Mouse (Mus musculus): Measurements from ENCODE around the gene Exoc1.

The Exoc1 gene

DNA sequence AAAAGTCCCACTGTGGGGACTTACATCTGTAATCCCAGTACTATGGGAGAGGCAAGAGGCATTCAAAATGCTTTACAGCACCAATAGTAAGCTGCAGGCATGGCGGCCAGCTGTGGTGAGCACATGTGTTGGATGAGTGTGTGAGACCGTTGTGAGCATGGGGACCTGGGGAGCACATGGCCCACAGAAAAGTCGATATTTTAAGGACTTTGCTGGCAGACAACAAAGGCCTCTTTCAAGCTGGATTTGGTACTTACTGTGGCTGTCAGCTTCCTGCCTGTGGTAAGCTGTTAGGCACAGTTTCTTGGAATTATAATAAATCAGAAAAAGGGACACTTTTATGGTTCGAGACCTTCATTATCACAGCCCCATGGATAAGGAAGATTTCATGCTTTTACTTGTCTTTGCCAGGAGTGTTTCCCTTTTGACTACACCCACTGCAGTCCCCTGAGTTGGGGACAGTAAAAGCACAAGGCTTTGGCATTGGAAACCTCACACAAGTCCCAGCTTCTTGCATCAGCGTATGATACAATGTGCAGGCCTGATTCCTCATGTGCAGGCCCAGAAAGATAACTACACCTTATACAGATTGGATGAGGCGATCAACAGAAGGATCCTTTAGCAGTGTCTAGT lies 83.9 kb downstream of the Exoc1 start:
- no peak for DNase-seq

DNA sequence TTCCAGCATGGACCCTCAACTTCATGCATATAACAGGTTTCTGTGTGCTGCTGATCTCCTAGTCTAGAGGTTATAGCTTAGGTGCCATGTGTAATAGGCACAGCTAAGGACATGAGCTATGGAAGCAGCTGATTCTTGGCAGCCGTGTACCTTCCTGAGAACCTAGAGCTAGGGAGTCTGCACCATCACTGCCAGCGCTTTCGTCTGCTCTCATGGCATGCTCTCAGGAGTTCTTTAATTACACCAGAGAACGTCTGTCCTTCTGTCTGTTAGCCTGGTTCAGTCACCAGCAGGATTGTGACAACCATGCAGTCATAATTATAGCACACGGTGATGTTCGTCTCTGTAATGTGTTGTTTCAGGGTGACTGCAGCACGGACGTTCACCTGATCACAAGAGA lies 86.2 kb downstream of the Exoc1 start:
- no peak for DNase-seq

DNA sequence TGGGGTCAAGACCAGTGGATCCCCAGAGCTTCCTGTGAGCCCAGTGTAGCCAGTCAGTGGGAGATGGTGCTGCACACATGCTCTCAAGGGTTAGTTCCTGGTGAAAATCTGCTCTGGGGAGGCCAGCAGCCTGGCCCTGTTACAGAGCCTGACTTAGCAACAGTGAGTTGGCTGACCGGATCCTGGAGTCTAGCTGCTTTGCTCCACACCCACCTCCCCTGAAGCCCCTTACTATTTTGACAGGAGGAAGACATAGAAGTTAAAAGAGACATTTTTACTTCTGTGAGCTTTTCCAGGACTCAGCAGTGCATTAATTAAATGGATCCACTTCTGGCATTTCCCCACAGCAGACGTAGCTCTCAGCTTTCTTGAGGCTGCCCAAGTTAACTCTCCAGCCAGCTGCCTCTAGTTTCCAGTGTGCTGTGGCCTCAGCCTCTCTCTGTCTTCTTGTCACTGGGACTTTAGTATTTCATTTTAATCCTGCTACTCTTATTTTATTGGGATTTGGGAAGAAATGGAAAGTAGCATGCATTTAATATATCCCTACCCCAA lies 87.2 kb downstream of the Exoc1 start:
- no peak for DNase-seq

GRCm38 (mm10) chr5:76618750-76619149 lies 89.6 kb downstream of the Exoc1 start:
- no peak for DNase-seq

All from thymus, postnatal 25 days (tissue).